Mouse (Mus musculus) brain, embryonic 14.5 days (tissue): ENCODE data around the gene Actbl2.

Experiments used
- CTCF ChIP-seq: fragments of 200-500 bp; IDR thresholded peaks from 2 replicates; pipeline ENCODE4 v1.5.1; 2012; ENCODE audit warnings: inconsistent platforms, mild to moderate bottlenecking, moderate library complexity, borderline replicate concordance; ENCODE audit not compliant: insufficient read depth, insufficient read length; ENCODE audit errors: extremely low read depth
- POLR2A ChIP-seq: fragments of 200-500 bp; IDR thresholded peaks from 2 replicates; pipeline ENCODE4 v1.6.1; 2012; ENCODE audit warnings: mild to moderate bottlenecking, inconsistent platforms, borderline replicate concordance; ENCODE audit not compliant: poor library complexity, insufficient read depth, insufficient read length, severe bottlenecking; ENCODE audit errors: extremely low read depth

- TF ChIP-seq CTCF: no peak
- no peak for TF ChIP-seq POLR2A
Observed at GRCm38 (mm10) chr13:111210649-111211378, 44.0 kb upstream of the Actbl2 start.
